Mouse (Mus musculus) lung, adult 2 months (tissue): ENCODE data around the gene Rab38.

Experiments
- CTCF ChIP-seq: fragments of 200-500 bp; IDR thresholded peaks from 2 replicates; pipeline ENCODE4 v1.5.1; 2011; ENCODE audit warnings: mild to moderate bottlenecking, low read length, control low read depth; ENCODE audit not compliant: insufficient read depth
- POLR2A ChIP-seq: fragments of 200-500 bp; IDR thresholded peaks from 2 replicates; pipeline ENCODE4 v1.6.1; 2011; ENCODE audit warnings: low read depth, mild to moderate bottlenecking, control low read depth, low read length, borderline replicate concordance; ENCODE audit errors: extremely low read depth

GRCm38 (mm10) chr7:88394568-88394967, 35.5 kb upstream of the Rab38 start:
- TF ChIP-seq CTCF (no peak), POLR2A (no peak)
